Mouse (Mus musculus) CD8-positive naive resting alpha-beta T cell, adult 2 months (primary cell): ENCODE results near the gene Ctnna3.

Experiments
- DNase-seq, 2 experiments: peaks; one replicate each; pipeline ENCODE4 v3.0.0; 2022; ENCODE audit warnings: low read depth in 2 of 2, low spot score in 2 of 2

Gene Ctnna3

GRCm38 (mm10) chr10:63899891-63900290 is 470.0 kb downstream of the Ctnna3 start:
- no peak for DNase-seq

- no peak for DNase-seq
Observed at GRCm38 (mm10) chr10:63908878-63909277, 479.0 kb downstream of the Ctnna3 start.

GRCm38 (mm10) chr10:63927334-63927733 is 497.4 kb downstream of the Ctnna3 start, which contains the start of gene Gm10118:
Gm10118 (minus strand) TSS chr10:63927434.
- DNase-seq = no peak

GRCm38 (mm10) chr10:63933946-63934345 is 504.0 kb downstream of the Ctnna3 start:
- DNase-seq = no peak

- DNase-seq = no peak
Observed at GRCm38 (mm10) chr10:63945534-63945933, 515.6 kb downstream of the Ctnna3 start.

- DNase-seq = no peak
Observed at GRCm38 (mm10) chr10:63947266-63947665, 517.4 kb downstream of the Ctnna3 start.

GRCm38 (mm10) chr10:63950867-63951266 is 521.0 kb downstream of the Ctnna3 start:
- no peak for DNase-seq

- DNase-seq = no peak
Observed at GRCm38 (mm10) chr10:63951481-63951880, 521.6 kb downstream of the Ctnna3 start.

GRCm38 (mm10) chr10:63954308-63954930 is 524.5 kb downstream of the Ctnna3 start:
- DNase-seq = no peak

- DNase-seq = no peak
Observed at GRCm38 (mm10) chr10:63972300-63972699, 542.4 kb downstream of the Ctnna3 start.

- DNase-seq = no peak
Observed at GRCm38 (mm10) chr10:63978101-63978500, 548.2 kb downstream of the Ctnna3 start.

GRCm38 (mm10) chr10:63978535-63978934 is 548.6 kb downstream of the Ctnna3 start:
- no peak for DNase-seq

- no peak for DNase-seq
Observed at GRCm38 (mm10) chr10:63978969-63979368, 549.1 kb downstream of the Ctnna3 start.

GRCm38 (mm10) chr10:63979410-63979809 is 549.5 kb downstream of the Ctnna3 start:
- DNase-seq = no peak

GRCm38 (mm10) chr10:63985576-63985975 is 555.7 kb downstream of the Ctnna3 start:
- no peak for DNase-seq

- no peak for DNase-seq
Observed at GRCm38 (mm10) chr10:63994251-63994650, 564.4 kb downstream of the Ctnna3 start.

- DNase-seq = no peak
Observed at GRCm38 (mm10) chr10:64001531-64001930, 571.6 kb downstream of the Ctnna3 start.

- no peak for DNase-seq
Observed at GRCm38 (mm10) chr10:64001996-64002395, 572.1 kb downstream of the Ctnna3 start.

- no peak for DNase-seq
Observed at GRCm38 (mm10) chr10:64020347-64020746, 590.4 kb downstream of the Ctnna3 start.

- DNase-seq = no peak
Observed at GRCm38 (mm10) chr10:64023340-64023739, 593.4 kb downstream of the Ctnna3 start.

- DNase-seq = no peak
Observed at GRCm38 (mm10) chr10:64030901-64031300, 601.0 kb downstream of the Ctnna3 start.

GRCm38 (mm10) chr10:64039760-64040535 is 610.0 kb downstream of the Ctnna3 start:
- no peak for DNase-seq

GRCm38 (mm10) chr10:64041218-64041617 is 611.3 kb downstream of the Ctnna3 start:
- no peak for DNase-seq
